Mouse (Mus musculus): ENCODE results near the gene Uaca. TPM values are rescaled to one million over a fixed set of nuclear protein-coding genes. Genes with fewer than 3 reads are reported as not detected.

Uaca gene
- polyA plus RNA-seq, 2 experiments: 0.62 to 1.9 TPM

GRCm38 (mm10) chr9:60799061-60799460, 4.7 kb downstream of the Uaca start:
- Histone ChIP-seq H3K36me3 (replicated peaks; ENCODE audit: control insufficient read depth, insufficient read depth, low read depth) (no peaks in the 10 kb centered on the region), H3K4me2 (ENCODE audit: low read depth) (no peak overlapping the region), H3K4me3 (ENCODE audit: insufficient read depth in 1 of 2, low read depth in 2 of 2, low read length in 2 of 2) (no peak overlapping the region), H3K9ac (replicated peaks) (no peak overlapping the region), H3K4me1 (replicated peaks; ENCODE audit: control insufficient read depth in 2 of 2, insufficient read depth in 2 of 2, low read length in 1 of 2) (no peaks in the 10 kb centered on the region; a peak in 1 of 4 replicates), H3K27ac (no peak overlapping the region), H3K27me3 (ENCODE audit: control insufficient read depth, insufficient read depth, low read length) (peaks cover 13% of the 10 kb centered on the region), H3K9me3 (ENCODE audit: control insufficient read depth, low read length) (no peaks in the 10 kb centered on the region)
- TF ChIP-seq EP300 (IDR thresholded peaks at IDR 0.05; ENCODE audit: low read depth) (no peak), CTCF (IDR thresholded peaks at IDR 0.05; ENCODE audit: low read depth) (no peak)
- DNase-seq (ENCODE audit: low read depth in 3 of 3, low spot score in 3 of 3): no peak
- 63% methylated on average over 10 of the region's 10 CpGs for WGBS (ENCODE audit: insufficient replicate concordance)
- no peak for ATAC-seq (ENCODE audit: insufficient read depth)

GRCm38 (mm10) chr9:60800663-60801382, 6.5 kb downstream of the Uaca start:
- Histone ChIP-seq H3K9me3 (ENCODE audit: control insufficient read depth, low read length) (no peaks in the 10 kb centered on the region), H3K4me2 (ENCODE audit: low read depth) (no peak overlapping the region), H3K27me3 (ENCODE audit: control insufficient read depth, insufficient read depth, low read length) (peaks cover under 1% of the 10 kb centered on the region), H3K27ac (no peak overlapping the region), H3K4me1 (replicated peaks; ENCODE audit: control insufficient read depth in 2 of 2, insufficient read depth in 2 of 2, low read length in 1 of 2) (no peaks in the 10 kb centered on the region), H3K4me3 (ENCODE audit: insufficient read depth in 1 of 2, low read depth in 2 of 2, low read length in 2 of 2) (no peak overlapping the region), H3K36me3 (replicated peaks; ENCODE audit: control insufficient read depth, insufficient read depth, low read depth) (no peaks in the 10 kb centered on the region), H3K9ac (replicated peaks) (no peak overlapping the region)
- WGBS (ENCODE audit: insufficient replicate concordance): 56% methylated on average over 8 of the region's 8 CpGs
- no peak for TF ChIP-seq EP300 (IDR thresholded peaks at IDR 0.05; ENCODE audit: low read depth)
- TF ChIP-seq CTCF (IDR thresholded peaks at IDR 0.05; ENCODE audit: low read depth): no peak
- no peak for ATAC-seq (ENCODE audit: insufficient read depth)
- DNase-seq (ENCODE audit: low read depth in 3 of 3, low spot score in 3 of 3): no peak

DNA sequence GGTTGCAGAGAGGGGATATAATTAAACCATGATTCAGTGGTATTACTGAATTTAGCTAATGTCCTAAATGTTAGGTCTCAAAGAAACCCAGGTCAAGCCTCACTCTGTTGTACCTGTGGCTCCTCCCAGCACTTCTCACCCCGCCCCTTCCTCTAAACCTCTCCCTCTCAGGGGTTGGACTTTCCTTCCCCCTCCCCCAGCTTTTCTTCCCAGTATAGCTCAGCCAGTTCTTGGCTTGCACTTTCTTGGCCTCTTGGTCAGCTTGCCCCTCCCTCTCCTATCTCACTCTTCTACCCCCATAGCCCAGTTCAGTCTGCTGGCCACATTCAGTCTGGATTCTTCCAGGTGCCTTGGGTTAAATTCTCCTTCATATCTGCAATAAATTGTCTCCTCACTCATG, 7.4 kb downstream of the Uaca start:
- Histone ChIP-seq H3K27me3 (ENCODE audit: control insufficient read depth, insufficient read depth, low read length) (no peaks in the 10 kb centered on the region), H3K4me2 (ENCODE audit: low read depth) (no peak overlapping the region), H3K9me3 (ENCODE audit: control insufficient read depth, low read length) (no peaks in the 10 kb centered on the region), H3K4me1 (replicated peaks; ENCODE audit: control insufficient read depth in 2 of 2, insufficient read depth in 2 of 2, low read length in 1 of 2) (no peaks in the 10 kb centered on the region), H3K36me3 (replicated peaks; ENCODE audit: control insufficient read depth, insufficient read depth, low read depth) (no peaks in the 10 kb centered on the region), H3K4me3 (ENCODE audit: insufficient read depth in 1 of 2, low read depth in 2 of 2, low read length in 2 of 2) (no peak overlapping the region), H3K27ac (no peak overlapping the region), H3K9ac (replicated peaks) (no peak overlapping the region)
- TF ChIP-seq EP300 (IDR thresholded peaks at IDR 0.05; ENCODE audit: low read depth) (no peak), CTCF (IDR thresholded peaks at IDR 0.05; ENCODE audit: low read depth) (no peak)
- 53% methylated on average over 1 of the region's 1 CpGs for WGBS (ENCODE audit: insufficient replicate concordance)
- DNase-seq (ENCODE audit: low read depth in 3 of 3, low spot score in 3 of 3) (no peak), ATAC-seq (ENCODE audit: insufficient read depth) (no peak)

- H3K36me3 ChIP-seq (replicated peaks; ENCODE audit: control insufficient read depth, insufficient read depth, low read depth): no peaks in the 10 kb centered on the region
- 56% methylated on average over 5 of the region's 5 CpGs for WGBS (ENCODE audit: insufficient replicate concordance)
- TF ChIP-seq CTCF (IDR thresholded peaks at IDR 0.05; ENCODE audit: low read depth) (no peak), EP300 (IDR thresholded peaks at IDR 0.05; ENCODE audit: low read depth) (no peak)
- ATAC-seq (ENCODE audit: insufficient read depth) (no peak), DNase-seq (ENCODE audit: low read depth in 3 of 3, low spot score in 3 of 3) (no peak)
- no peaks in the 10 kb centered on the region for H3K27me3 ChIP-seq (ENCODE audit: control insufficient read depth, insufficient read depth, low read length)
- no peaks in the 10 kb centered on the region for H3K4me1 ChIP-seq (replicated peaks; ENCODE audit: control insufficient read depth in 2 of 2, insufficient read depth in 2 of 2, low read length in 1 of 2)
- no peak overlapping the region for H3K9ac ChIP-seq (replicated peaks)
- H3K9me3 ChIP-seq (ENCODE audit: control insufficient read depth, low read length): no peaks in the 10 kb centered on the region
- H3K4me2 ChIP-seq (ENCODE audit: low read depth): no peak overlapping the region
- H3K27ac ChIP-seq: no peak overlapping the region
- no peak overlapping the region for H3K4me3 ChIP-seq (ENCODE audit: insufficient read depth in 1 of 2, low read depth in 2 of 2, low read length in 2 of 2)
These were observed 8.0 kb downstream of the Uaca start for GRCm38 (mm10) chr9:60802341-60802740.

DNA sequence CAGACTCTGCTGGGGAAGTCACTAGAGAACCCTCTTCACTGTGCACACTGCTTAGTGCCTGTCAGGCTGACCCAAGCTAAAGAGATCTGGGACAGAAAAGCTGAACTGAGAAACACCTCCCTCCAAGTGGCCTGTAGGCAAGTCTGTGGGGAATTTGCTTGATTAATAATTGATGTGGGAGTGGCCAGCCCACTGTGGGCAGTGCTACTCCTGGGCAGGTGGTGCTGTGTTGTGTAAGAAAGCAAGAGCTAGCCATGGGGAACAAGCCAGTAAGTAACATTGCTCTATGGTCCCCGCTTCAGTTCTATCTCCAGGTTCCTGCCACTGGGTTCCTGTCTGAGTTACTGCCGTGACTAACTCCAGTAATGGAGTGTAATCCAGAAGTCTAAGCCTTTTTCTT, 11.7 kb downstream of the Uaca start:
- Histone ChIP-seq H3K9me3 (ENCODE audit: control insufficient read depth, low read length) (no peaks in the 10 kb centered on the region), H3K27me3 (ENCODE audit: control insufficient read depth, insufficient read depth, low read length) (no peaks in the 10 kb centered on the region), H3K4me3 (ENCODE audit: insufficient read depth in 1 of 2, low read depth in 2 of 2, low read length in 2 of 2) (no peak overlapping the region), H3K4me2 (ENCODE audit: low read depth) (no peak overlapping the region), H3K36me3 (replicated peaks; ENCODE audit: control insufficient read depth, insufficient read depth, low read depth) (no peaks in the 10 kb centered on the region), H3K9ac (replicated peaks) (no peak overlapping the region), H3K27ac (no peak overlapping the region), H3K4me1 (replicated peaks; ENCODE audit: control insufficient read depth in 2 of 2, insufficient read depth in 2 of 2, low read length in 1 of 2) (no peaks in the 10 kb centered on the region)
- TF ChIP-seq CTCF (IDR thresholded peaks at IDR 0.05; ENCODE audit: low read depth): no peak
- no peak for TF ChIP-seq EP300 (IDR thresholded peaks at IDR 0.05; ENCODE audit: low read depth)
- DNase-seq (ENCODE audit: low read depth in 3 of 3, low spot score in 3 of 3) (no peak), ATAC-seq (ENCODE audit: insufficient read depth) (no peak)
- WGBS (ENCODE audit: insufficient replicate concordance): 80% methylated on average over 2 of the region's 2 CpGs

All from liver, embryonic 14.5 days (tissue).